Mouse (Mus musculus) G1E (cell line): Measurements from ENCODE around the gene Nsun2. TPM values are rescaled to one million over a fixed set of nuclear protein-coding genes. Genes with fewer than 3 reads are reported as not detected.

Source experiments
- ATAC-seq: 2 replicates; pipeline ENCODE4 v1.8.0; 2016; ENCODE audit warnings: mild to moderate bottlenecking; ENCODE audit not compliant: insufficient number of reproducible peaks, poor library complexity, low FRiP score, severe bottlenecking; ENCODE audit errors: extremely low read depth
- DNase-seq: peaks from one replicate; pipeline ENCODE4 v3.0.0; 2012; ENCODE audit warnings: low spot score
- H3K27me3 ChIP-seq: 2 replicates; pipeline ENCODE4 v1.6.1; 2012; ENCODE audit warnings: mild to moderate bottlenecking, low read length, inconsistent platforms; ENCODE audit not compliant: insufficient read depth
- H3K36me3 ChIP-seq: replicated peaks from 2 replicates; pipeline ENCODE3; 2012; ENCODE audit warnings: mild to moderate bottlenecking, inconsistent platforms
- H3K4me1 ChIP-seq: 2 replicates; pipeline ENCODE4 v1.6.1; 2012; ENCODE audit warnings: low read depth, low read length, inconsistent platforms, mixed read lengths; ENCODE audit not compliant: insufficient read depth
- H3K4me3 ChIP-seq: 2 replicates; pipeline ENCODE4 v1.5.1; 2012; ENCODE audit warnings: low read depth, mild to moderate bottlenecking, inconsistent platforms, low read length, moderate library complexity, mixed read lengths
- H3K9me3 ChIP-seq: replicated peaks from 2 replicates; pipeline ENCODE4 v1.6.1; 2012; ENCODE audit warnings: inconsistent platforms
- CTCF ChIP-seq: IDR thresholded peaks from 2 replicates; pipeline ENCODE4 v1.5.1; 2012; ENCODE audit warnings: low read depth, low read length, inconsistent platforms, mixed read lengths
- GATA1 ChIP-seq: IDR thresholded peaks from 2 replicates; pipeline ENCODE4 v1.6.1; 2012; ENCODE audit warnings: borderline replicate concordance, low read length, inconsistent platforms, mixed read lengths
- GATA2 ChIP-seq: IDR thresholded peaks from 2 replicates; pipeline ENCODE4 v1.6.1; 2012; ENCODE audit warnings: low read depth, low read length, inconsistent platforms, borderline replicate concordance
- POLR2AphosphoS5 ChIP-seq: IDR thresholded peaks from 2 replicates; pipeline ENCODE4 v1.6.1; 2012; ENCODE audit warnings: low read depth, low read length, inconsistent platforms; ENCODE audit not compliant: insufficient replicate concordance
- TAL1 ChIP-seq: conservative IDR thresholded peaks from 2 replicates; pipeline ENCODE4 v1.6.1; 2012; ENCODE audit warnings: low read depth, low read length, inconsistent platforms, mixed read lengths
- polyA plus RNA-seq: library from polyadenylated mRNA; stranded (reverse); fragments of >175 nt; gene quantifications from 2 replicates; pipeline ENCODE4 v1.2.3, GENCODE M21; 2012
- total RNA-seq, 2 experiments: library from RNA; stranded (forward) in 1 of 2; stranded (reverse) in 1 of 2; fragments of 200-1000 nt in 1 of 2; fragments of >200 nt in 1 of 2; fragmentation: Nextera tagmentation in 1 of 2; gene quantifications; 2 replicates each; pipeline ENCODE4 v1.2.3; 2014 to 2017

Gene Nsun2
- total and polyA plus RNA-seq, 3 experiments: 144 to 231 (median 152) TPM

- ATAC-seq (no peak), DNase-seq (no peak)
- no peak for TF ChIP-seq CTCF
- TF ChIP-seq POLR2AphosphoS5: no peak
- no peak for TF ChIP-seq GATA2
- TF ChIP-seq TAL1: no peak
- no peak for TF ChIP-seq GATA1
- no peaks in the 10 kb centered on the region for H3K27me3 ChIP-seq
- no peaks in the 10 kb centered on the region for H3K36me3 ChIP-seq
- H3K4me1 ChIP-seq: no peaks in the 10 kb centered on the region
- H3K9me3 ChIP-seq: peaks cover 14% of the 10 kb centered on the region
- no peak overlapping the region for H3K4me3 ChIP-seq
Observed at GRCm38 (mm10) chr13:69672121-69672520, 138.6 kb downstream of the Nsun2 start.

- peaks cover 14% of the 10 kb centered on the region for H3K9me3 ChIP-seq
- TF ChIP-seq GATA1 (no peak), POLR2AphosphoS5 (no peak), CTCF (no peak), TAL1 (no peak), GATA2 (no peak)
- H3K36me3 ChIP-seq: no peaks in the 10 kb centered on the region
- no peaks in the 10 kb centered on the region for H3K4me1 ChIP-seq
- DNase-seq (no peak), ATAC-seq (no peak)
- no peaks in the 10 kb centered on the region for H3K27me3 ChIP-seq
- no peak overlapping the region for H3K4me3 ChIP-seq
Observed at GRCm38 (mm10) chr13:69672565-69672964, 139.0 kb downstream of the Nsun2 start.

GRCm38 (mm10) chr13:69673197-69673920 is 139.8 kb downstream of the Nsun2 start:
- H3K9me3 ChIP-seq: peaks cover 16% of the 10 kb centered on the region
- TF ChIP-seq GATA1: no peak
- TF ChIP-seq TAL1: no peak
- no peak for TF ChIP-seq GATA2
- no peak for TF ChIP-seq POLR2AphosphoS5
- TF ChIP-seq CTCF: no peak
- ATAC-seq: no peak

GRCm38 (mm10) chr13:69673921-69674618 is 140.5 kb downstream of the Nsun2 start:
- no peak for ATAC-seq
- TF ChIP-seq CTCF (no peak), POLR2AphosphoS5 (no peak), TAL1 (no peak), GATA2 (no peak), GATA1 (no peak)
- H3K4me3 ChIP-seq: no peak overlapping the region

More at GRCm38 (mm10) chr13:69673197-69673920, 139.8 kb downstream of the Nsun2 start:
- DNase-seq: no peak
- no peaks in the 10 kb centered on the region for H3K4me1 ChIP-seq
- H3K4me3 ChIP-seq: no peak overlapping the region
- no peaks in the 10 kb centered on the region for H3K27me3 ChIP-seq
- no peaks in the 10 kb centered on the region for H3K36me3 ChIP-seq

More at GRCm38 (mm10) chr13:69673921-69674618, 140.5 kb downstream of the Nsun2 start:
- Histone ChIP-seq H3K4me1 (no peaks in the 10 kb centered on the region), H3K36me3 (no peaks in the 10 kb centered on the region), H3K27me3 (no peaks in the 10 kb centered on the region), H3K9me3 (peaks cover 16% of the 10 kb centered on the region)
- no peak for DNase-seq

Other genes with a start within 250 kb of the Nsun2 start
- gene Tent4a, start 871 bp downstream of the Nsun2 start, total RNA-seq (2014; fragmentation: Nextera tagmentation): 9.9 and 10.3 TPM in 2 replicates
- gene Tent4a, start 871 bp downstream of the Nsun2 start, total RNA-seq (2017): 8.4 and 9.5 TPM in 2 replicates
- 7.7 and 8.0 TPM in 2 replicates for gene Tent4a, start 871 bp downstream of the Nsun2 start, polyA plus RNA-seq
- gene Srd5a1, start 77.7 kb downstream of the Nsun2 start, total RNA-seq (2014; fragmentation: Nextera tagmentation): 2.9 and 7.1 TPM in 2 replicates
- 4.1 and 6.8 TPM in 2 replicates for gene Srd5a1, start 77.7 kb downstream of the Nsun2 start, total RNA-seq (2017)
- gene Srd5a1, start 77.7 kb downstream of the Nsun2 start, polyA plus RNA-seq: 3.1 and 3.8 TPM in 2 replicates
- gene Ube2ql1, start 206.1 kb downstream of the Nsun2 start, total RNA-seq (2014; fragmentation: Nextera tagmentation): not detected in 2 replicates
- 0.16 TPM in 1 of 2 replicates, not detected in the other for gene Ube2ql1, start 206.1 kb downstream of the Nsun2 start, total RNA-seq (2017)
- gene Ube2ql1, start 206.1 kb downstream of the Nsun2 start, polyA plus RNA-seq: not detected in 2 replicates